Mouse (Mus musculus) kidney, postnatal 14 days (tissue): ENCODE results near the gene Mdh1b.

ENCODE experiments used
- DNase-seq: peaks from one replicate; pipeline ENCODE4 v3.0.0; 2022; ENCODE audit warnings: mixed read lengths

Mdh1b gene

GRCm38 (mm10) chr1:63730240-63730771 is at the start of gene Mdh1b, which contains the start of gene Fastkd2:
TSS of gene Mdh1b (minus strand) at chr1:63730318.
TSS of gene Fastkd2 (plus strand) at chr1:63730614.
- peak; percentile 93 for DNase-seq

GRCm38 (mm10) chr1:63776902-63777630 is 46.9 kb upstream of the Mdh1b start:
- DNase-seq: no peak

- DNase-seq: no peak
These were observed 46.3 kb upstream of the Mdh1b start for GRCm38 (mm10) chr1:63776396-63776795.

DNA sequence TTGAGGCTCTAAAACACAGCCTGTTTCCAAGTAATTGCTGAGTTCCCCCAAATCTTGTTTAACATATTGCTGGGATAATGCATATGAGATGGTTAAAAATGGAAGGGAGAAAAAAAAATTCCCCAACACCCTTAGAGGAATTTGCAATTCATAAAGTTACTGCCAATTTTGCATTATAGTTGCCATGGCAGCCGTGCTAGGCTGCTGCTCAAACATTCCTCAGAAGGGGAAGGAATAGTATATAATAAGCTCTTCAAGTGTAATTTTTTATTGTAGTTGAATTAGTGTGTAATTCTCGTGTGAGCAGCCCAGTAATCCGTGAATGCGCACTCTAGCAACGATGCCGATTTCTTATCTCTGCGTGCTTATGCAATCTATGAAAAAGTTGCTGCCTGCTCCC is 40.2 kb upstream of the Mdh1b start:
- no peak for DNase-seq

DNA sequence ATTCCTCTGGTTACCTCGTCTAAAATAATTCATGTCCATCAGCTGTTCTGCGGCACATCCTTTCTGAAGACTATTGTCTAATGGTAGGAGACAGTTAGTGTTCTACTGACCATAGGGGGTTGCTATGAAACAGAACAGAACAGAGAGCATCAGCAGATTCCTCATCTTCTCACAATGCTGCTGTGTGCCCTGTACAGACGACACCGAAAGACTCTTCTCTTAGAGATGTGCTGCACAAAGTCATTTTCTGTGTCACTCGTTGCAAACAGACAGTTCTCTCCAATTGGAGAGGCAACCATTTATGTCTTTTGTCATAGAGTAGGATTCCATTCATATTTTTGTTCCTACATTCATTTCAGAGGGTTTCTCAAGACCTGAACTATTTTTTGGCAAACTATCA is 39.0 kb upstream of the Mdh1b start, which contains the start of gene 4933402D24Rik:
Gene 4933402D24Rik, minus strand, starts transcription at position 101 of the 400 bp plus-strand sequence.
- no peak for DNase-seq

- peak; percentile 16 for DNase-seq
These were observed 38.0 kb upstream of the Mdh1b start for GRCm38 (mm10) chr1:63768112-63768511.

DNA sequence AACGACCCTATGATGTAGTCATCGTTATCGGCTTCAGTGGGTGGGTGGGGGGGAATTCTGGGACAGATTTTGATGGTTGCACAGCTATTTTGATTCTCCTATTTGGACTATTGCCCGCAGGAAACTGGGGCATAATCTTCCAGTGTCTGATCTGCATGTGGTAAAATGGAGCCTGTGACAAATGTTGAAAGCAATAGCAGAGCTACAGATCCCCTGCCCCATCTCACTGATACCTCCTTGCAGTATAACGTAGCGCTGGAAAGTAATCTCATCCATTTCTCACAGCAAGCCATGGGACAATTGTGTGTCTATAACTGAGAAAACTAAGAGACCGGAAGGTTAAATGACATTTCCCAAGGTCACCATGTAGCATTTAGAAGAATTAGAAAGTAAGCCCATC is 34.3 kb upstream of the Mdh1b start:
- no peak for DNase-seq

DNA sequence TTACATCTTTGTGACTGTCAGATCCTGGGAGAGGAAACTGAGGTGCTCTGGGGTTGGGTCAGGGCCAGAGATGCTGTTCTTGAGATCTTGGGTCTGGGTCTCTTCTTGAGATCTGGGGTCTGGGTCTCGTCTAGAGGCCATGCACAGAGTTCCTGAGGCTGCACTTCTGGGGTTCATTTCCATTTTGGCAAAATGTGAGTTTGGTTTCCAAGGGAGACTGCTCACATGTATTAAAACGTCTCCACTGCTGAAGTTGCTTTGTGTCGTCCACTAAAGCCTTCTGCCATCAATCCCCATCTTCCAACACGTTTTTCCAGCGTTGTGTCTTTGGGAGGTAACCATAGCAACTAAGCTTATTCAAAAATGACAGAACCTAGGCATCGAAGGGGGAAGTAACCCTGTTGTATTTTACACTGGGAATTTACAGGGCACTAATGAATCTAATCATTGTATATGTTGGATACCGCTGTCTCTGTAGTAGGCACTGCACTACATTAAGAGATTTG is 33.8 kb upstream of the Mdh1b start:
- no peak for DNase-seq

DNA sequence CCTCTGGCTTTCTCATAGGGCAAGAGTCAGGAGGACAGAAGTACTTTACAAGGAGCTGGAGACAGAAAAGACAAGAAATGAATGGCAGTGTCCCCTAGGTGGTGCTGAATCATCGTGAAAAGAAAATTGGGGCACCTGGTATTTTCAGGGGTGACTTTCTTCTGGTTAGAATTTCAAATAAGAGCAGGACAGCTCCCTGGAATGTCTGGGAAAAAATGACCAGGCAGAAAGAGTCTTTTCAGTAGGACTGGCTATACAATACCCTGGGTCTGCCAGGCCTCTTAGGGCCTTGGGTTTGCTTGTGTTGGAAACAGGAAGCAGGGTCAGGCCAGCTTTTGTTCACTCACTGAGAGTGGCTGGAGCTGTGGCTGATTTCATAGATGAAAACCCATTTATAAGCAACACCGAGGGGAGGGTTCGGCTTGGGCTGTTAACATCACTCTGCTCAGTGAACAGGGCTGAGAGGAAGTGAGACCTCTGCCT is 33.1 kb upstream of the Mdh1b start:
- DNase-seq: peak; percentile 48

- DNase-seq: no peak
These were observed 25.9 kb upstream of the Mdh1b start for GRCm38 (mm10) chr1:63756005-63756404.

DNA sequence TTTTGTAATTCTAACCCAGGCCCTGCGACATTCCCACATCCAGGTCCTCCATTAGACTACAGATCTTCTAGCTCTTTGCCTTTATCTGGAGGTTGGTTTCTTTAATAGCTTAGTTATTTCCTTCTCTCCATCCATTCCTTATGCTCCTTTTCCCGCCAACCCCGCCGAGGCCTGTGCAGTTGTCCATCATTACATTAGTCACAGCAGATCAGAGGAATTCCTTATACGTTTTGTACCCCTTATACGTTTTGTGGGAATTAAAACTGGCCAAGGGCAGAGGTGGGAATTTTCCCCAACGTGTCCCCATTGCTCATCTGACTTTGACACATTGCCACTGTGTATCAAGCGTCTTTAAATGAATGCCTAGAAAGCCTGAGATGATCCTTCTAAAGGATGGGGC is 322 bp downstream of the Mdh1b start:
- no peak for DNase-seq

- no peak for DNase-seq
These were observed 10.0 kb downstream of the Mdh1b start for GRCm38 (mm10) chr1:63720161-63720560.

DNA sequence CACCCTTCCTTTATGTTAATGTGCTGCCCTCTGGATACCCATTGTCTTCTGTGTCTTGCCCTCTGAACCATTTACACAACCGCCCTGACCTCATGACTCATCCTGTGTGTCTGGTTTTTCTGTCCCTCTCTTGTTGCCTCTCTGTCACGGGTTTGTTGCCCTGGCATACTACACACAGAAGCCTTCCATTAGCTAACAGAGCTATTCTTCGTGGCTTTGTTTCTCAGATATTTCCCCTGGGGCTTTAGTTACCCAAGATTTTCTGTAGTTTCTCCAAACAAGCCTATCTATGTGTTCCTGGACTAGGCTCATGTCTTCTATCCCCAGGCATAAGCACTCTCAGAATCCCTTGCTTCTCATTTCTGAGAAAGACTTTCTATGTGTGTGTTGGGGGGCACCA is 21.2 kb downstream of the Mdh1b start:
- no peak for DNase-seq

- DNase-seq: peak; percentile 21
These were observed 24.4 kb downstream of the Mdh1b start for GRCm38 (mm10) chr1:63705733-63706132.

DNA sequence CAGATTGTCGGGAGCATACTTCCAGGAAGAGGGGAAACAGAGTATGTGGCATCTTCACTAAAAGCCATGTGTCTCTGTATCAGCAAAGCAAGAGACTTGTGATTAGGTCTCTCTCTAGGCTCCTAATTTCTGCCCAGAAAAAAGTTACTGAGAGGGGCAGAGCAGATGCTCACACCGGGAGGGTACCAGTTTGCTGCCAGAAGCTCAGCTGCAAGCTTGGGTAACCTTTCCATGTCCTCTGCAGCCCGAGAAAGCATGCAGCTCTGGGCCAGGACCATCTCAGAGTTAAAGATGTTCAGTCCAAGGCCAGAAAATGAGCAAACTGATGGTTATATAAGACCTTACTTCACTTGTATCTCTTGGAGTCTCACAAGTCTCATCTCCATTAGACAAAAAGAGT is 33.3 kb downstream of the Mdh1b start:
- no peak for DNase-seq

- no peak for DNase-seq
These were observed 43.3 kb downstream of the Mdh1b start, which contains the start of gene Dytn for GRCm38 (mm10) chr1:63686827-63687226. TSS of gene Dytn (minus strand) at chr1:63686927.

DNA sequence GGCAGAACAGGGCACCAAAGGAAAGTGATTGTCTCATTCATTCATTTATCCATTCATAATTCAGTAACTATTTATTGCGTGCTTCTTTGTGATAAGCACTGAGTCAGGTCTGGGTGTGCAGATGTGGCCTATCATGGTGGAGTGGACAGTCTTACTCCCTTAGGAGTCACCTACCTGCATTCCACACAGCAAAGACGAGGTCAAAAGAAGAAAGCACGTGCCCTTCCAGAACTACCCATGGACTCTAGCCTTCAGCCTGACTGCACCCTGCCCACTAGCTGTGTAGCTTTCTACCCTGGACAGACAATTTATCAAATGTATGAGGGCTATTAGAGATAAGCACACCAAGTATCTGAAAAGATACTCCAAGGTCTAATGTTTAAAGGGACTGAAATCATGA is 54.1 kb downstream of the Mdh1b start:
- no peak for DNase-seq

DNA sequence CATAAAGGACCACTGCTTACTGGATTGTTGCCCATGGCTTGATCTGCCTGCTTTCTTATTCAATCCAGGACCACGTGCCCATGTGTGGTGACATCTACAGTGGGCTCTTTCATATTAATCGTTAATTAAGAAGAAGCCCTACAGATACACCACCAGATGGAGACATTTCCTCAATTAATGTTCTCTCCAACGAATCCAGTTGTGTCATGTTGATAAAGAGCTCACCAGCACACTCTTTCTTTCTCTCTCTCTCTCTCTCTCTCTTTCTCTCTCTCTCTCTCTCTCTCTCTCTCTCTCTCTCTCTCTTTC is 61.3 kb downstream of the Mdh1b start:
- DNase-seq: peak; percentile 10

GRCm38 (mm10) chr1:63667949-63668851 is 61.9 kb downstream of the Mdh1b start:
- DNase-seq: no peak

GRCm38 (mm10) chr1:63667201-63667948 is 62.7 kb downstream of the Mdh1b start:
- no peak for DNase-seq

- DNase-seq: no peak
These were observed 64.0 kb downstream of the Mdh1b start for GRCm38 (mm10) chr1:63666089-63666488.

GRCm38 (mm10) chr1:63659591-63659990 is 70.5 kb downstream of the Mdh1b start:
- DNase-seq: peak; percentile 39

DNA sequence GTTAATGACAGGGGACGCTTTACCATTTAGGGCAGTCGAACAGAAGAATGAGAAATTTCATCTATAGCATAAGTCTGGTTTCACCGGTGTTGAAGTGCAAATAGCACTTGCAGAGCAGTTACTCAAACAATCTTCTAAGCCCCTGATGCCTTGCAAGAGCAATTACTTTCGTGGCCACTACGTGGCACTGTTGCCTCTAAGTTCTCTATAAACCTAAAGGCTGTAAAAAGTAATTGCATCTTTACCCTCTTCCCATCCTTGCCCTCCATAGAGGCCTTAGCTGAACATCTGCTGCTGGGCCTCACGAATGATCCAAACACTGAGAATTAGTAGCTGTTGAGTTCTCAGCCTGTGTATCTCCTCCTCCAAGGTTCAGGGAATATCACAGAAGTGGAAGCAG is 72.1 kb downstream of the Mdh1b start:
- DNase-seq: peak; percentile 64
